Mouse (Mus musculus) T-helper 2 cell (primary cell): ENCODE results near the gene Gm49358.

Experiments used
- in situ Hi-C: fragments of 300-600 bp; cut with MboI, MseI; formaldehyde crosslinking; loops from one replicate; pipeline ENCODE4 v1.15.1; 2025; ENCODE audit warnings: high pct_unique_total_duplicates

Gm49358 gene

DNA sequence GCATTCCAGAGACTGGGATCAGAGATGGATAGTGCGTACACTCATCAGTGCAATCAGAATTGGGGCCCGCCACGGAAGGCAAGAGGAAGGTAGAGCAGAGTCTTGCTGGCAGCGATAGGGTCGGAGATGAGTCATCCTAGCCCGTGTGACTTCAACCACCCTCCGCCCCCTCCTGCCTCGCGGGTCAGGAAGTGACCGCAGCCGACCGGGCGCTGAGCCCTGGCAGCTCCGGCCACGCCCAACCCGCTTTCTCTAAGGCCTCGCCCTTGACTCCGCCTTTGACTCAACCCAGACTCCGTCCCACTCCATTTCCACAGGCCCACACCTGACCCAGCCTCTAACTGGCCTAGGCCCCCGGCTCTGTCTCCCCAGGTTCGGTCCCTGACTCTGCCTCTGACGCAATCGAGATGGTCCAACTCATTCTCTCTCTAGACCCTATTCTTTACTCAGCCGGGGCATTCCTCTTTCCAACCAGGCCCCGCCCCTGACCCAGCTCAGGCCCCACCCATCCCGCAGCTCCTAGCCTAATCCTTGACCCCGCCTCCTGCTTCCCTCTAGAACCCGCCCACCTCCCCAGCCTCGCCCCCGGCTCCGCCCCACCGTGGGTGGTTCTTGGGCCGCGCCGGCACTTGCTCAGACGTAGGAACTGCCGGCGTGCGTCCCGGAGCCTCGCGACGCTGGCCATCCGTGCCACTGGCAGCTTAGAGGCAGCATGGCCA is 14.8 kb downstream of the Gm49358 start, which contains the start of gene Nt5dc3:
Gene Nt5dc3 (plus strand): TSS at position 608 of the 719 bp plus-strand sequence.
- in situ Hi-C loops: no loop called here

DNA sequence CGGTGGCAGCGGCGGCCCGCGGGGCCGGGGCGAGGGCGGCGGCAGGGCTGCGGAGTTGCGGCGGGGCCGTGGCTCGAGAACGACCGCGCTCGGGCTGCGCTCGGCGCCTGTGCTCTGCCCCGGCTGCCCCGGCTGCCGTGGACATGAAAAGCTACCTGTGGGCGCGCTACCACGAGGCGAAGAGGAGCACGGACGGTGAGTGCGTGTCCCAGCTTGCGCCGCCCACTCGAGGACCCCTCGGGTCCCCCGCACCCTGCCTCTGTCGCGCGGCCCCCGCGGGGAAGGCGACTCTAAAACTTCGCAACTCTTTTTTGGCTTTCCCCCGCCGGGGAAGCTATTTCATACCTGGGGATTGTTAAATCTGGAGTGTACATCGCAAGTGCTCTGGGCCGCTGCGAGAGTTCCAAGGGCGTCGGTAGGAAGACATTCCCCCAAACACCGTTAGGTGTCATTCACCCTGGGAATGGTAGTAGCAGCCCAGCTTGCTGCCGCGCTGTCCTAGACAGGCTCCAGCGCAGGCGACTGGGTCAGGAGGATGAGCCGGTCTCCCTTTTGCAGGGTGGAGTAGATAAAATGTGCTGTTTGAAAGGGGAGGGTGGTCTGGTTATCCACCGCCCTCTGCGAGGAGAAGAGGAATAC is 15.5 kb downstream of the Gm49358 start:
- in situ Hi-C loops: no loop called here

DNA sequence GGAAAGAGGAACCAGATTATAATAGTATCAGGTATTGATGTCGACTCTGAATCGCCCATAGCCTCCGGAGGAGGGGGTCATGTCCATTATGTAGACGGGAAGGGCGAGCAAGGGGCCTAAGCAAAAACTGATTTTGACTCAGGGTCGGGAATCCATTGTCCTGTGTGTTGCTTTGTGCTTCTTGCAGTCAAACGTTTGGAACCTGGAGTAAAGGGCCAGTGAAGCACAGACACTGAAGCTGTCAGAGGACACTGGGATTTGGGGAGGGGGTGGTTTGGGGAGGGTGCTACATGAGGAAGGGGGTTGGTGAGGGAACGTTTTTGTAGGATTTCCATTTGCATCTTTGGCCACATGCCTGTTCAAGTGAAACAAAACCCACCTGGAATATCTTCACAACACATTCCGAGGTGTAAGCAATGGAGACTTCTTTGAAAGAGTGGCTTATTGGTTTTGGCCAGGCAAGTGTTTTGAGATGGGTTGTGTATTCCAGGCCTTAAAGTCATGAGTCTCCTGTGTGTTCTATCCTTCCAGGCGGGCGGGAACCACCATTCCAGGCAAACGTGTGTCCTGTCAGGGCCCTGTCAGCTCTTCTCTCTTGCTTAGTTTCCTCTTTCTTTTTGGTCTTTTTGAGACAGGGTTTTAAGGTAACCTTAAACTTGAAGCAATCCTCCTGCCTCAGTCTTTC is 16.2 kb downstream of the Gm49358 start:
- in situ Hi-C loops: loop anchor here (5.0 kb wide), 1 partner anchor 73 kb away; the partner anchor contains the start of genes Hsp90b1 and Ttc41

DNA sequence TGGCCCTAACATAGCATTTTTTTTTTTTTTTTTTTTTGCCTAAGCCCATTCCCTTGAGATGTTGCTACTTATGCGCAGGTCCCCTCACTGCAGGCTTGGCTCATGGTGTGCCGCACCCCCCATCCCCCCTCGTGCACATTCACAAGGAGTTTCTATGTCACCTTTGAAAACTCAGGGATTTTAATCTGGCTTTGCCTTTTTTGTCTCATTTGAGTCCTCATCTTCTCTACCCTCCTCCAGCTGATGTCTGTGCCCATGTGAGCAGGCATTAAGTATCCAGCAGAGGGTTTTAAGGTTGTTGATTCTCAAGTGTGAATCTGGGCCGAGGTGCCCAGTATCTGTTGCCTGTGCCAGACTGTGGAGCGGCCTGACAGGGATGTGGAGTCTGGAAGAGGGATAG is 17.9 kb downstream of the Gm49358 start:
- in situ Hi-C loops: loop anchor here (5.0 kb wide), 1 partner anchor 74 kb away; the partner anchor contains the start of genes Hsp90b1 and Ttc41

DNA sequence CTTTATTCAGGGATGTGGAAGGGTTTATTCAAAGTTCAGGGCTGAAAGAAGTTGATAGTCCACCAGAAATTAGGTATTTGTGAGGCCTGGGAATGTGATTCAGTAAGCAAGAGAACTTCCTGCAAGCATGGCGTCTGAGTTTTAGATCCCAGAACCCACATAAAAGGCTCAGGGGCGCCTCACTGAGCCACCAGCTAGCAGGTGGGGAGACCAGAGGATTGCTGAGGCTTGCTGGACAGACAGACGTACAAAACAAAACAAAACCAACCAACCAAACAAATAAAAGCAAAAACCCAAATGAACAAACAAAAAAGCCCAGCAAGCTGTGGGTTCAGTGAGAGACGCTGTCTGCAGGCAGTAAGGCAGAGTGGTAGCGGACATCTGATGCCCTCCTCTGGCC is 18.9 kb downstream of the Gm49358 start:
- in situ Hi-C loops: loop anchor here (5.0 kb wide), 1 partner anchor 75 kb away; the partner anchor contains the start of genes Hsp90b1 and Ttc41

DNA sequence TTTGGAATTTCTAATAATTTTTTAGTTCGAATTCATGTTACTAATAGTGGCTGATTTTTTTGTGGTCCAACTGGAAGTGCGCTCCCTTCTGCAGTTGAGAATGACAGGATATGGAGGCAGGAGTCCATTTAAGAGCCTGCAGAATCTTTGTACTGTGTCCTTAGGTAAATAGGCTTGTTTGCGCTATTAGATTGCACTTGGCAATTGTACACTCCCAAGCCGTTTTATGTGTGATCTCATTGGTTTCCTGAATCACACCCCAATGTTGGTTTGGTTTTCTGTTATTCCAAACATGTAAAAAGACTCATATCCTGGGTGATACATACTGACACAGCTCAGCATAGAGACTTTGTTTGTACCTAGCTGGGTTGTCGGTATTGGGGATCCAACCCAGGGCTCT is 19.8 kb downstream of the Gm49358 start:
- in situ Hi-C loops: loop anchor here (5.0 kb wide), 1 partner anchor 76 kb away; the partner anchor contains the start of genes Hsp90b1 and Ttc41

DNA sequence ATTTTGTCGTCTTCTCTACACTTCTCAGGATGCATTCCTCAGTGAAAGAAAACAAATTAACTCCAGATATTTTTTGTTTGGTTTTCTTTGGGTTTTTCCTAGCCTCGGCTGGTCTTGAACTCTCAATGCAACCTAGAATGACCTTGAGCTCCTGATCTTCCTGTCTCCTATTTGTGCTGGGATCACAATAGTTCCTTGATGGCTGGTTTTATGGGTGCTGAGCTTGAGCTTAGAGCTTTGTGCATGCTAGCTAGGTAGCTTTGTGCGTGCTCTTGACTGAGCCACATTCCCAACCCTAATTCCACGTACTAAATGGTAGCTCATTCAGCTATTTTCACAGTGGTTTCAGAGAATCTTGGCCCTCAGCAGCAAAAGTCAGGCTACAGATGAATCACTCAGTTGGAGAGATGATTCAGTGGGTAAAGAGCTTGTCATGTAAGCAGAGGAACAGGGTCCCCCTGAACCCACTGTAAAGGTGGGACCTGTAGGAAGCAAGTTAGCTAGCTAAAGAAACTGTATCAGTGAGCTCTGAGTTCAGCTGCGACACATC is 20.4 kb downstream of the Gm49358 start:
- in situ Hi-C loops: loop anchor here (5.0 kb wide), 1 partner anchor 77 kb away; the partner anchor contains the start of genes Hsp90b1 and Ttc41

DNA sequence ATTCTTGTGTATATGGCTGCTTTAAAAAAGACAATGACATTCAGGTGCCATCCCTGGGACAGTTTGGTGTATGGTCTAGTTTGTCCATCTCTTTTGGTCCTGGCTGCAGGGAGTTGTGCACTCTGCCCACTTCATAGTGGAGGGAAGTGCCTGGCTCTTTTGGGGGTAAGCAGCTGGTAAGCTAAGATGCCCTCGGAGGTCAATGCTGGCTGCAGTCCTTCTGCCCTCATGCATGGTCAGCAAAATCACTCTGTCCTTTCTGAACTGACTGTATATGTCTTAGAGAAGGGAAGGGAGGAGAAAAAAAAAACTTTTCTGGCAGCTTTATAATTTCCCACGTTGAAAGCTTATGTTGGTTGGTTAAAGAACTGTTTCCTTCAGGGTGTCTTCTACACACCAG is 21.6 kb downstream of the Gm49358 start:
- in situ Hi-C loops: no loop called here

DNA sequence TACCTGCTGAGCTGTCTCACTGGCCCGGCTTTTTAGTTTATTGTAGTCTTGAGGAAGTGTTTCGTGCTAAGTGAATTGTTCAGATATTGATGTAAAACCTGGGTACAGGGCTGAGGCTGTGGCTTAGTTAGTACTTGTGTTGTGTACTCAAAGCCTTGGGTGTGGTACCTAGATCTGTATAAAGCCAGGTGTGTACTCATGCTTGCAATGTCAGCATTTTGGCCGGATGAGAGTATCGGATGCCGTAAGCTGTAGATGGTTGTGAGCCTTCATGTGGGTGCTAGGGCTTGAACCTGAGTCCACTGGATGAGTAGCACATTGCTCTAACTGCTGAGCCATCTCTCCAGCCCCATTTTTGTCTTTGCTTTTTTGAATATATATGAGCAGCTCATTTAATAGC is 22.3 kb downstream of the Gm49358 start:
- in situ Hi-C loops: no loop called here

DNA sequence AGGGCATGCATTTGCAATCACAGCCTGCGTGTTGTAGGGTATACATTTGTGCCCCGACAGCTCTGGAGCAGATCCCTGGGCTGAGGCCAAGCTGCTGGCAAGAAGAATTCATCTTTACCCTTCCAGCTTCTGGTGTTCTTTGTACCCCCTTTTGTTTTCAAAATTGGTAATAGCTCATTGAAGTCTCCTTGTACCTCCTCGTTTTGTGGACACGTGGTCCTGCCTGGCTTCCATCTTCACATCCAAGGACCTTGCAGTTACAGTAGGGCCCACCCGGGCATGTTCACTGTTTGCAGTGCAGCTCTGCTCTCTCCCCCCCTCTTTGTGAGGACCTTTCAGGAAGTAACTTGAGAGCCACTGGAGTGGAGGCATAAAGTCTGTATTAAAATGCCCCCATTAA is 24.4 kb downstream of the Gm49358 start:
- in situ Hi-C loops: no loop called here

DNA sequence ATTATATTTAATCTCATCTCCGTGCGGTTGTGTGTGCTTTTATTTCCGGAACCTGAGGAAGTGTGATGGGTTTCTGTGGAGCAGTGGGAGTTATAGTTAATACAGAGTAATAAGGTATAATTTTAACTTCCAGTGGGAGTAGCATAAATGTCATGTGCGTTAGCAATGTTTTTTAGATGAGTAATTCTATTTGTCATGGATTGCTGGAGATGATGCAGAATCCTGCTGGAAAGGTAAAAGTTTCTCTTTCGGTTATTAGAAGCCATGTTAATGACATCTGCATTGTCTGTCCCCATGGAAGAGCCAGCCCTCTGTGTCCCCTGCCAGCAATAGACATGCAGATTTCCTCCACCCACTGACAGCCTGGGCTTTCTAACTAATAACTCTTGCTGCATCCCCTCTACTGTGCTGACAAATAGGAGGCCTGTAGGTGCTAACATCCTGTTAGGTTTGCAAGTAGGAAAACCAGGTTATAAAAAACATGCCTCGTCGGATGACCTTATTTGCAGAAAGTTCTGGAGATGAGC is 25.4 kb downstream of the Gm49358 start:
- in situ Hi-C loops: no loop called here

DNA sequence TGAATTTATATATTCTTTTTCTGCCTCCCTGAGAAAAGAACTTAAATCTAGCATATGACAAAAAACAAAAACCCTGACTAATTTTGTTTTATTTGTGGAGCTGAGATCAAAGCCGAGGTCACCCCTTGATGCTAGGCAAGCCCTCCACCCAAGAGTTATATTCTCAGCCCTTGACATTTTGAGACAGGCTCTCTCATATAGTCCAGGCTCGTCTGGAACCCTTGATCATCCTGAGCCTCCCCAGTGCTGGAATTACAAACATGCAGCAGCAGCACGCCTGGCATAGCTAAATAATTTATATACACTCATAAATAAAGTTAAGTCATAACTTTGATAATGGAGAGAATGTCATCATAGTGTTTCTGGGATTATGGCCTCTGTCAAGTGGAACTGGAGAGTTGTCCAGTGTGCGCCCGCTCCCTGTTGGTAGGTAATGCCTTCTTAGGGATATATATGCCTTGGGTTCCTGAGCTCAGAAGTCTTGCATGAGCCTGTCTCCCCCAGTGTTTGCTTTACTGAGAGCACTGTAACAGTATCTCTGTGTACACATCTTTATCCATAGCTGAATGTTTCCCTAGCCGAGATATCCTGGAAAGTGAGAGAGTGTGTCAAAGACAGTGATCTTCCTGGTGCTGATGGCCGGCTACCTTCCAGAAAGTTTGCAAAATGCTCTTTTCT is 27.9 kb downstream of the Gm49358 start:
- in situ Hi-C loops: no loop called here

DNA sequence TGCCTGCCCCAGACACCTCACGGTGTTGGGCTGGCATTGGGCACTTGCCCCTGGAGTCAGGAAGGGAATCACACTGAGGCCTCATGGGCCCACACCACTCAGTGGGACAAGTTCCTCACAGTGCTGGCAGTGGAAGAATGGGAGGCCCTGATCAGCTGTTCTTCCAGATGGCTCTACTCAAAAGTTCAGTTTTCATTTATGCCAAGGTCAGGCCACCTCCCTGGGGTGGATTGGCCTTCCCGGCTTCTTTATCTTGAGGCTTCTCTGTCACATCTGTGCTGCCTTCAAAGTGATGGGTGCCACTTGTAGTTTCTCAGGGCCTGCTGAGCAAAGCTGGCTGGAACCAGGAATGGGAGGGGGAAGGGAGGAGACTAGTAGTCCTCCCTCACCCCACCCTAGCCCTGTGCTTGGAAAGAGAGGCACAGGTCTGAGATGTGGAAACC is 29.8 kb downstream of the Gm49358 start:
- in situ Hi-C loops: no loop called here

DNA sequence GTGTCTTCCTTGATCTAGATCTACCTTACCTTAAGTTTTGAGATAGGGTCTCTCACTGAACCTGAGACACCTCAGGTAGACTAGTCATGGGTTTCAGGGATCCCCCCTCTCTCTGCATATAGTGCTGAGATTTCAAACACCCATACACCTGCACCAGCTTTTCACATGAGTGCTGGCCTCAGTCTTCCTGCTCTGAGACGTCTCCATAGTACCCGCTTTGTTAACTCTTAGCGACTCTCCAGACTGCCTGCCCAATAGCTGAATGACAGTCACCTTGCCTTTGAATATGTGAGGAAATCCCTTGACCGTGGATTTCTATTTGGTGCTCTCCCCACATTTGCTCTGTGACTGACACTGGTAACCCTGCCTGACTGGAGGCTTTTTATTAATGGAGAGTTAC is 30.4 kb downstream of the Gm49358 start:
- in situ Hi-C loops: no loop called here

DNA sequence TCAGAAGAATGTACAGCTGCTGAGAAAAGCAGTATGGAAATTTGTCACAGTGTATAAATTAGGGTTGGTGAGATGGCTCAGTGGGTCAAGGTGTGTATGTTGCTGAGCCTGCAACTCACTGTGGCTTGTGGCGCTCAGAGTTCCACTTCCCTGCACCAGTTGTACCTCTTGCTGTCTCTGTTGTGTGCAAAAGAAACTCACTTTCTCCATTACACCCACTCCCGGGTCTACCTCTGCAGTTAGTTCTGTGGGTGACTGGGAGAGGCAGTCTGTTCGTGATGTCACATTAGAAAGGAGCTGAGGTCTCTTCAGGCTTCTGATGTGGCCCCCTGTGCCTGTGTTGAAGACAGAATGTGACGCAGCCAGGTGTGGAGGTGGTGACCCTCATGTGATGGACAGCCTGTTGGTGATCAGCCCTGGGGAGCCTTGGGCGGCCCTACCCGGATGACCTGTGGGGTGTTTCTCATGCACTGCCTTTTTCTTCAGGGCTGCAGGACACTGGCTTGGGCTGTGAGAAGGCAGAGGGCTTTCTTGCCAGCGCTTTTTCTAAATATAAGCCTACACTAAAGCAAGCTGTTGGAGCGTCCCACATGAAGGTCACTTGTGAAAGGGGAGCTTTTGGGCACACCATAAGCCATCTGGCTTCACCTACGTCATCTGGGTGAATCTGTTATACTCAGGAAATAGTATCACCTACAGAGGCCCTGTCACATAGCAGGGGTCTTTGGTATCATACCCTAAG is 31.2 kb downstream of the Gm49358 start:
- in situ Hi-C loops: no loop called here

DNA sequence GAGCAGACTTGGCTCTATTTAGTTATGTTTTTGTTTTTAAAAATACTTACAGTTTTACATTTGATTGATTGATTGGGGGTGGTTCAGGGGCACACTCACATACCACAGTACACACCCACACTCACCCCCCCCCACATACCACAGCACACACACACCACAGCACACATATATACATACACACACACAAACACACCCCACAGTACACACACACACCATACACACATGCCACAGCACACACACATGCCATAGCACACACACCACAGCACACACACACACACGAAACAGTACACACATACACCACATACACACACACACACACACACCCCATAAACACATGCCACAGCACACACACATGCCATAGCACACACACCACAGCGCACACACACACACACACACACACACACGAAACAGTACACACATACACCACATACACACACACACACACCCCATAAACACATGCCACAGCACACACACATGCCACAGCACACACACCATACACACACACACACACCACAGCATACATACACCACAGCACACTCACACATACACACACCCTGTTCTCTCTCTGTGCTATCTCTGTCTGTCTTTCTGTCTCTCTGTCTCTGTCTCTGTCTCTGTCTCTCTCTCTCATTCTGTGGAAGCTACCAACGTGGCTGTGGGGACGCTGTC is 32.4 kb downstream of the Gm49358 start:
- in situ Hi-C loops: no loop called here

DNA sequence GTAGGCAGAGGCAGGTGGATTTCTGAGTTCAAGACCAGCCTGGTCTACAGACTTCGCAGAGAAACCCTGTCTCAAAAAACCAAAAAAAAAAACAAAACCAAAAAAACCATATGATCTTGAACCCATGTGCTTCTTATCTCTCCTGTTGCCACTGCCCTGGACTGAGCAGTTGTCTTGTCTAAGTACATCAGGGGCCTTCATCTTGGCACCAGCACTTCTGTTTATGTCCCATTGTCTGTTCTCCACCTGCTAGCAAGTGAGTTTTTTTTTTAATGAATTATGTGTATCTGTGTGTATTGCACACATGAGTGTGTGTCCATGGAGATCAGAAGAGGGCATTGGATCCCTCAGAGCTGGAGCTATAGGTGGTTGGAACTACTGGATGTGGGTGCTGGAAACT is 43.6 kb downstream of the Gm49358 start:
- in situ Hi-C loops: no loop called here

DNA sequence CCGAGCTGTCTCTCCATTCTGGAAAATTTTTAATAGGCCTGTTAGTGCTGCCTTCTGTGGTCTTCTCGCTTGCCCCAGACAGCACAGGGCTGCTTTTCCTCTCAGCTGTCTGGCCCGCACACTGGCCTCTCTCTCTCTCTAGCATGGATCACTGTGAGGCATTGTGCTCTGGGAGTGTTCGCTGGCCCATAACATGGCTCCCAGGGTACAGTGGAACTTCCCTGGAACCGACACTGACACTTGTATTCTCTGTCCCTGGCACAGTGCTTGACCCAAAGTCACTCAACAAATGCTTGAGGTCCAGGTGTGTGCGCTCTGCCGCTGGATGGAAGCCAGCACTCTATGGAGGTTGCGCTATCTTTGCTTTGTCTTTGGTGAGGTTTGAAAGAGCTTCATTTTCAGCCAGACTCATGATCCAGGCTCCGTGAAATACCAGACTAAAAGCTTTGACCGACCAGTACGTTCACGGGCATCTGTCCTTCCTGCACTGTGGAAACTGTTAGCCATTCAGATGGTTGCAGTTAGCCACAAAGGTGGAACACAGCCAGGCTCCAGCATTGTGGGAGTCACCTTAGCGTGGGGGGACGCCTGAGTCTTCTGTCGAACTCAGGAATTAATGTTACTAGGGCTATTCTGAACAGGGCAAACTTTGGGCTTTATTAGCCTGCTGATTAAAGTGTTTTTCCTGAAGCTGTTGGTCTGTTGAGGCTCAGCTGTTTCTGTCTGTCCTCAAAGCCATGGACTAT is 44.4 kb downstream of the Gm49358 start:
- in situ Hi-C loops: no loop called here

DNA sequence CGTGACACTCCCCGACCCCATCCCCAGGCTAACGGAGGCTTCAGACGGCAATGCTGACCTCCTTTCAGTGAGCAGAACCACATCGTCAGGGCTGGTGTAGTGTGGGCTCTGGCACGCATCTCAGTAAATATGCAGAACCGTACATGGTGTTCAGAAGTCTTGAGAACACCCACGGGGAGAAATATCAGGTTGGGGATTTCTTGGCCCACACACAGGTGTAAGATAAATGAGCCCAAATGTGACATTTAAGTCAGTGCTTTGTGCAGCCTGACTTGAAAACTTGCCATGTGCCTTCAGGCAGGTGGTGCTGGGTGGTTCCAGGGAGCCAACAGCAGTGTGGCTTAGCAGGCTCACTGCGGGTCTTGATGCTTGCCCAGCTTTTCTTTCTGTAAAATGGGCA is 46.2 kb downstream of the Gm49358 start:
- in situ Hi-C loops: no loop called here
